In genomic region chr6:86594636-86595035, GRCm38 (mm10) we compare ENCODE assay signal across 8 mouse cellular contexts. TPM values are rescaled to one million over a fixed set of nuclear protein-coding genes. Genes with fewer than 3 reads are reported as not detected.
A peak's percentile ranks its signal among the peaks of the same experiment; 100 is the strongest.
DNase-seq lines count a peak whose midpoint lies in the region; ATAC-seq and TF ChIP-seq lines count a peak whose summit lies in the region.

No protein-coding gene starts in this region.

- no peaks in the 10 kb centered on the region for H3K4me1 ChIP-seq in ES-Bruce4 (ENCODE audit: control insufficient read depth, insufficient read depth, low read length)
- peaks cover 2% of the 10 kb centered on the region; the same call in 1 of the 2 replicates for H3K4me1 ChIP-seq in forebrain, embryonic 15.5 days

- TF ChIP-seq POLR2A in ES-Bruce4 (IDR thresholded peaks at IDR 0.05; ENCODE audit: insufficient read depth, low read length): no peak

- no peak overlapping the region for H3K9ac ChIP-seq in ES-Bruce4 (ENCODE audit: low read depth, poor library complexity, severe bottlenecking)
- no peak overlapping the region; the same call in 1 of the 2 replicates for H3K9ac ChIP-seq in forebrain, embryonic 15.5 days (replicated peaks)

- WGBS in forebrain, embryonic 15.5 days: 25% methylated on average over 9 of the region's 9 CpGs

- no peak for ATAC-seq in forebrain, embryonic 15.5 days (replicated peaks)

- no peak for TF ChIP-seq EP300 in ES-Bruce4 (IDR thresholded peaks at IDR 0.05; ENCODE audit: insufficient read depth, low read depth, low read length)

- no peaks in the 10 kb centered on the region for H3K36me3 ChIP-seq in ES-Bruce4 (ENCODE audit: control insufficient read depth, insufficient read depth, low read length, poor library complexity, severe bottlenecking)
- no peaks in the 10 kb centered on the region for H3K36me3 ChIP-seq in forebrain, embryonic 15.5 days

- H3K27ac ChIP-seq in ES-Bruce4 (ENCODE audit: insufficient read depth, low read length): no peak overlapping the region
- no peak overlapping the region for H3K27ac ChIP-seq in forebrain, embryonic 15.5 days (replicated peaks)

- no peak for TF ChIP-seq CTCF in ES-Bruce4 (IDR thresholded peaks at IDR 0.05; ENCODE audit: low read depth, low read length)

- no peaks in the 10 kb centered on the region for H3K27me3 ChIP-seq in ES-Bruce4 (ENCODE audit: control insufficient read depth, insufficient read depth, low read length, poor library complexity, severe bottlenecking)
- no peaks in the 10 kb centered on the region for H3K27me3 ChIP-seq in forebrain, embryonic 15.5 days

- peak; percentile 93 for DNase-seq in ZHBTc4 (ENCODE audit: low read depth, low spot score)
- DNase-seq in kidney, postnatal 10 days: peak; percentile 80
- peak; percentile 61 for DNase-seq in lung, postnatal 25 days (ENCODE audit: low spot score)
- DNase-seq in left cerebral cortex, postnatal 4 days: no peak
- DNase-seq in layer of hippocampus, adult 9-10 months (ENCODE audit: low spot score): no peak
- DNase-seq in urinary bladder, postnatal 10 days (ENCODE audit: low spot score): no peak

- intact Hi-C loops in left cerebral cortex, postnatal 4 days (cut with DNase I): no loop called here

- H3K9me3 ChIP-seq in ES-Bruce4 (replicated peaks; ENCODE audit: control insufficient read depth, insufficient read depth, low read length, poor library complexity, severe bottlenecking): no peaks in the 10 kb centered on the region
- H3K9me3 ChIP-seq in forebrain, embryonic 15.5 days: no peaks in the 10 kb centered on the region

- peak overlapping the region; percentile 57 for H3K4me3 ChIP-seq in ES-Bruce4 (ENCODE audit: low read depth, low read length)
- H3K4me3 ChIP-seq in forebrain, embryonic 15.5 days: 0 out of 2 replicates have a peak overlapping the region, but pooled peaks have one; percentile 5

- peak overlapping the region; percentile 19 for H3K4me2 ChIP-seq in forebrain, embryonic 15.5 days (replicated peaks)

RNA-seq across cellular contexts. Expression of gene Asprv1, which starts 33.3 kb away (rescaled TPM):
- 0.43 and 0.64 TPM in 2 replicates for polyA plus RNA-seq in ES-Bruce4 (2011; ENCODE audit: insufficient read depth, insufficient read length, low read depth, missing spikeins)
- 0.59 and 0.61 TPM in 2 replicates for polyA plus RNA-seq in forebrain, embryonic 15.5 days (2015; fragmentation: Nextera tagmentation; extraction: Ambion mirVana)
- total RNA-seq in left cerebral cortex, postnatal 4 days (2021): 1 to 10 TPM; 1.1 to 1.7 TPM

Comparison
In these comparisons a context has a peak if more than half of its experiments do, and no peak if none do; other contexts are left out.
1. DNase-seq: peak in ZHBTc4 (single experiment), kidney, postnatal 10 days (single experiment) and lung, postnatal 25 days (single experiment); none in left cerebral cortex, postnatal 4 days (single experiment), layer of hippocampus, adult 9-10 months (single experiment) and urinary bladder, postnatal 10 days (single experiment).